Mouse (Mus musculus): ENCODE results near the gene Mrps34. TPM values are rescaled to one million over a fixed set of nuclear protein-coding genes. Genes with fewer than 3 reads are reported as not detected.

Mrps34 gene
- total RNA-seq, 2 experiments from 2014 or later = 123 to 140 TPM

- DNase-seq = peak; percentile 61
These were observed 13.0 kb upstream of the Mrps34 start for GRCm38 (mm10) chr17:24881738-24882440.

GRCm38 (mm10) chr17:24884391-24884790 is 10.5 kb upstream of the Mrps34 start:
- no peak for DNase-seq

- no peak for DNase-seq
These were observed 9.4 kb upstream of the Mrps34 start for GRCm38 (mm10) chr17:24885356-24886133.

- DNase-seq = peak; percentile 98
These were observed 8.6 kb upstream of the Mrps34 start, which contains the start of the genes Nubp2 and Spsb3 for GRCm38 (mm10) chr17:24886134-24886931. Gene Nubp2 (minus strand): TSS chr17:24886349. Gene Spsb3 (plus strand): TSS chr17:24886643.

GRCm38 (mm10) chr17:24886932-24887271 is 8.0 kb upstream of the Mrps34 start:
- no peak for DNase-seq

GRCm38 (mm10) chr17:24887291-24888080 is 7.4 kb upstream of the Mrps34 start:
- no peak for DNase-seq

- no peak for DNase-seq
These were observed 6.1 kb upstream of the Mrps34 start for GRCm38 (mm10) chr17:24888862-24889261.

- DNase-seq = no peak
These were observed 4.5 kb upstream of the Mrps34 start for GRCm38 (mm10) chr17:24890151-24891092.

GRCm38 (mm10) chr17:24891321-24891720 is 3.6 kb upstream of the Mrps34 start:
- DNase-seq = no peak

GRCm38 (mm10) chr17:24892785-24893184 is 2.1 kb upstream of the Mrps34 start:
- no peak for DNase-seq

- DNase-seq = no peak
These were observed 1.6 kb upstream of the Mrps34 start for GRCm38 (mm10) chr17:24893276-24893675.

GRCm38 (mm10) chr17:24894061-24894994 is 588 bp upstream of the Mrps34 start:
- DNase-seq = no peak

- DNase-seq = peak; percentile 73
These were observed 790 bp downstream of the Mrps34 start for GRCm38 (mm10) chr17:24895571-24896240.

- DNase-seq = peak; percentile 92
These were observed 1.5 kb downstream of the Mrps34 start, which contains the start of gene Nme3 for GRCm38 (mm10) chr17:24896241-24896992. Gene Nme3 (plus strand): TSS chr17:24896500.

GRCm38 (mm10) chr17:24896993-24897269 is 2.0 kb downstream of the Mrps34 start:
- DNase-seq = no peak

GRCm38 (mm10) chr17:24897600-24897999 is 2.7 kb downstream of the Mrps34 start:
- DNase-seq = peak; percentile 59

- DNase-seq = no peak
These were observed 3.3 kb downstream of the Mrps34 start for GRCm38 (mm10) chr17:24898041-24898854.

Measured in adrenal gland, postnatal 10 days (tissue).